In the genomic region with DNA sequence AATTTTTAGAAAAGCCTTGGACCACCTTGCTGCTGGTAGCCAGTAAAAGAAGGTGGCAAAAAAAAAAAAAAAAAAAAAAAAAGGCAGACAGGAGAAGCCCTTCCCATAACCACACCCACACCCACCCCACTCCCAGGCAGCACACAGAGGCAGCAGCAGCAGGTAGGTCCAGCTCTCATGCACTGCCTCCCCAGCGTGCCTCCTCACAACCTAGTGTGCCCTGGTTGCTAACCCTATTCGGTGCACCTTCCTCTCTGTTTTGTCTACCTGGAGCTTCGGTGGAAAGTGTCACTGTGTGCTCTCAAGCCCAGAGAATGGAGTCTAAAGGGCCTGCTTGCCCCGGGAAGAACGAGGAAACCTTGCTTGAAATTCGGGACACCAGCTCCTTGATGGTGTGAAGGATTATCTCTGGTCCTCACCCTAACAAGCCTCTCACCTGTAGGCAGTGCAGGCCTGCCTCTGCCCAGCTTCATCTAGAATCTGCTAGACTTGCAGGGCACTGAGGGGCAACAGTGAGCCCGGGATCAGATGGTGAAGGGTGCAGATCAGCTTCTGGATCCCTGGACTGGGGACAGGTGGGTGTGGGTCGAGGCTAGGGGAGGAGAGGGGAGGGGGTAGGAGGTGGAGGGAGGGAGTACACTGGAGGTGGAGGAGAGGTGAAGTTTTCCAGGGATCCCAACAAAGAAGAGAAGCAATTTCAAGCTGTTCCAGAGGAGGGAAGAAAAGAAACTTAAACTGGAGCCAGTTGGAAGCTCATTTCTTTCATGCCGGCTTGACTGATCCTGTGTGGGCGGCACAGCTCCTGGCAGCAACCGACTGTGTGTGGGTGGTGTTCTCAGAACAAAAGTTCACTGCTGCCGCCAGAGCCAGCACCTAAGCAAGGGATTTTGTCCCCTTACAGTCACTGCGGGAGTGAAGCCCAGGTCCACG, we compare ENCODE assay signal across 7 mouse cellular contexts.
DNase-seq lines count a peak whose midpoint lies in the region; ATAC-seq lines count a peak whose summit lies in the region.

No protein-coding gene starts in this region.

- peak; percentile 23 for DNase-seq in liver
- DNase-seq in liver, embryonic 11.5 days (ENCODE audit: low spot score) = no peak
- DNase-seq in adrenal gland, postnatal 14 days = peak; percentile 68
- DNase-seq in layer of hippocampus, adult 9-10 months (ENCODE audit: low spot score) = peak; percentile 50
- peak; percentile 34 for DNase-seq in lung, postnatal 25 days (ENCODE audit: low spot score)
- DNase-seq in thymus, postnatal 4 days = peak; percentile 74

- no peaks in the 10 kb centered on the region for H3K27me3 ChIP-seq in liver, embryonic 11.5 days (replicated peaks; ENCODE audit: control insufficient read depth, insufficient read depth, low read length)
- no peaks in the 10 kb centered on the region for H3K27me3 ChIP-seq in forebrain, embryonic 15.5 days

- H3K4me2 ChIP-seq in liver, embryonic 11.5 days = no peak overlapping the region
- H3K4me2 ChIP-seq in forebrain, embryonic 15.5 days (replicated peaks) = no peak overlapping the region

- WGBS in liver, embryonic 11.5 days = 51% methylated on average over 14 of the region's 14 CpGs
- WGBS in forebrain, embryonic 15.5 days = 25% methylated on average over 14 of the region's 14 CpGs

- no peak overlapping the region for H3K9ac ChIP-seq in liver, embryonic 11.5 days (ENCODE audit: low read depth, low read length)
- H3K9ac ChIP-seq in forebrain, embryonic 15.5 days (replicated peaks) = no peak overlapping the region

- no peak for ATAC-seq in liver, embryonic 11.5 days (replicated peaks; ENCODE audit: low FRiP score)
- peak; percentile 56 for ATAC-seq in forebrain, embryonic 15.5 days (replicated peaks)

- H3K27ac ChIP-seq in liver, embryonic 11.5 days (ENCODE audit: low read depth, low read length) = no peak overlapping the region
- 0 out of 2 replicates have a peak overlapping the region, but pooled peaks have one; percentile 8 for H3K27ac ChIP-seq in forebrain, embryonic 15.5 days (replicated peaks)

- no peak overlapping the region for H3K4me3 ChIP-seq in liver, embryonic 11.5 days (ENCODE audit: low read depth, low read length)
- no peak overlapping the region for H3K4me3 ChIP-seq in forebrain, embryonic 15.5 days

- no peaks in the 10 kb centered on the region for H3K9me3 ChIP-seq in liver, embryonic 11.5 days (ENCODE audit: control insufficient read depth, low read length)
- H3K9me3 ChIP-seq in forebrain, embryonic 15.5 days = no peaks in the 10 kb centered on the region

- H3K4me1 ChIP-seq in liver, embryonic 11.5 days (replicated peaks; ENCODE audit: control insufficient read depth, insufficient read depth, low read length) = peaks cover 4% of the 10 kb centered on the region
- H3K4me1 ChIP-seq in forebrain, embryonic 15.5 days = peaks cover 15% of the 10 kb centered on the region; the same call in 1 of the 2 replicates

- H3K36me3 ChIP-seq in liver, embryonic 11.5 days (ENCODE audit: control insufficient read depth, insufficient read depth, low read length) = no peaks in the 10 kb centered on the region
- H3K36me3 ChIP-seq in forebrain, embryonic 15.5 days = no peaks in the 10 kb centered on the region
